Mouse (Mus musculus) hindbrain, embryonic 11.5 days (tissue): ENCODE results near the gene Mpp2. TPM values are rescaled to one million over a fixed set of nuclear protein-coding genes. Genes with fewer than 3 reads are reported as not detected.

Experiments used
- ATAC-seq: fragments of 200-750 bp; cut with Nextera tagmentation; 2 replicates; pipeline ENCODE4 v1.8.0; 2017; ENCODE audit warnings: mild to moderate bottlenecking, moderate TSS enrichment, moderate library complexity; ENCODE audit not compliant: low FRiP score
- DNase-seq: peaks from one replicate; pipeline ENCODE4 v3.0.0-alpha.2; 2015; ENCODE audit warnings: low spot score
- H3K27ac ChIP-seq: fragments of 300-500 bp; sonication (generic); 2 replicates; pipeline ENCODE4 v1.5.1; 2014; ENCODE audit warnings: mild to moderate bottlenecking, low read depth, low read length
- H3K27me3 ChIP-seq: fragments of 300-500 bp; sonication (generic); 2 replicates; pipeline ENCODE4 v1.6.1; 2014; ENCODE audit warnings: mild to moderate bottlenecking, low read length, moderate library complexity, mixed read lengths; ENCODE audit not compliant: control insufficient read depth, insufficient read depth
- H3K36me3 ChIP-seq: fragments of 300-500 bp; sonication (generic); 2 replicates; pipeline ENCODE4 v1.6.1; 2014; ENCODE audit warnings: mild to moderate bottlenecking, low read length, moderate library complexity, mixed read lengths; ENCODE audit not compliant: control insufficient read depth, insufficient read depth
- H3K4me1 ChIP-seq: fragments of 300-500 bp; sonication (generic); replicated peaks from 2 replicates; pipeline ENCODE4 v1.6.1; 2014; ENCODE audit warnings: low read length, mixed read lengths; ENCODE audit not compliant: control insufficient read depth, insufficient read depth
- H3K4me2 ChIP-seq: fragments of 300-500 bp; sonication (generic); replicated peaks from 2 replicates; pipeline ENCODE4 v1.6.1; 2014; ENCODE audit warnings: mild to moderate bottlenecking, low read depth, low read length
- H3K4me3 ChIP-seq: fragments of 300-500 bp; sonication (generic); 2 replicates; pipeline ENCODE4 v1.5.1; 2014; ENCODE audit warnings: low read depth, low read length
- H3K9ac ChIP-seq: fragments of 300-500 bp; sonication (generic); 2 replicates; pipeline ENCODE4 v1.6.1; 2014; ENCODE audit warnings: low read depth, low read length
- H3K9me3 ChIP-seq: fragments of 300-500 bp; sonication (generic); 2 replicates; pipeline ENCODE4 v1.6.1; 2016; ENCODE audit warnings: low read length; ENCODE audit not compliant: control insufficient read depth
- WGBS: fragments of 180-500 bp; shearing (Covaris S2); extraction: QIAGEN DNeasy Blood & Tissue Kit; methylation state at CpG from one replicate; pipeline ENCODE4 v1.1.7; 2014; 5-methylcytosine and 5-hydroxymethylcytosine counted together
- polyA plus RNA-seq: library from polyadenylated mRNA; unstranded; fragments of >200 nt; fragmentation: Nextera tagmentation; extraction: Ambion mirVana; gene quantifications from 2 replicates; pipeline ENCODE4 v1.2.1, GENCODE M21; 2014

The Mpp2 gene
- polyA plus RNA-seq, 1 experiment from 2014 or later: 11.7 TPM

DNA sequence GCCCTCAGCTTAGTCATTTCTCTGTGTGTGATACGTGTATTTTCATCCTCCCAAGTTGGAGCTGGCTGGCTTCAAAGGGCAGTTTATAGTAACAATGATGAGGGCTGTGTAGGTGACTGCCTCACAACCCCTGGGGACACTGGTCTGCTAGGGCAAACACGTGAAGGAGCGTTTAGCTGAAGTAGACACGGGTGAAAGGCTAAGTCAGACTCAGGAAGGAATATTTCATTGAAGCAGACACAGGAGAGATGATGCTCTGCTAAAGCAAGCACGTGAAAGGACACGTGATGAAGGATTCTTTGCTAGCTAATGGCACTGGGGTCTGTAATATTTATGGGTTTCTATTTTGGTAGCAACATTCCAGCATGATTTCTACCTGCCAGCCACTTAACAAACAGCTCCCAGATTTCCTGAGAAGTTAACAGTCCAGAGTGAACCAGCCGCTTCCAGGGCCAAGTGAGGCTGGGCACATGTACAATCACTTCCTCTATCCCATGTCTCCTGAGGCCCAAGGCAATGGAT is 43.6 kb downstream of the Mpp2 start:
- Histone ChIP-seq H3K4me2 (no peak overlapping the region), H3K27me3 (no peaks in the 10 kb centered on the region), H3K4me3 (no peak overlapping the region), H3K36me3 (no peaks in the 10 kb centered on the region), H3K4me1 (no peaks in the 10 kb centered on the region), H3K9me3 (no peaks in the 10 kb centered on the region), H3K9ac (no peak overlapping the region), H3K27ac (no peak overlapping the region)
- 86% methylated on average over 7 of the region's 7 CpGs for WGBS
- ATAC-seq (no peak), DNase-seq (no peak)

- no peak for ATAC-seq
- no peak overlapping the region for H3K27ac ChIP-seq
- H3K4me1 ChIP-seq: no peaks in the 10 kb centered on the region
- DNase-seq: no peak
- H3K36me3 ChIP-seq: no peaks in the 10 kb centered on the region
- no peaks in the 10 kb centered on the region for H3K27me3 ChIP-seq
- no peak overlapping the region for H3K9ac ChIP-seq
- H3K9me3 ChIP-seq: no peaks in the 10 kb centered on the region
- no peak overlapping the region for H3K4me2 ChIP-seq
- H3K4me3 ChIP-seq: no peak overlapping the region
- 86% methylated on average over 6 of the region's 6 CpGs for WGBS
Measured at GRCm38 (mm10) chr11:102043381-102043780, 44.9 kb downstream of the Mpp2 start.

DNA sequence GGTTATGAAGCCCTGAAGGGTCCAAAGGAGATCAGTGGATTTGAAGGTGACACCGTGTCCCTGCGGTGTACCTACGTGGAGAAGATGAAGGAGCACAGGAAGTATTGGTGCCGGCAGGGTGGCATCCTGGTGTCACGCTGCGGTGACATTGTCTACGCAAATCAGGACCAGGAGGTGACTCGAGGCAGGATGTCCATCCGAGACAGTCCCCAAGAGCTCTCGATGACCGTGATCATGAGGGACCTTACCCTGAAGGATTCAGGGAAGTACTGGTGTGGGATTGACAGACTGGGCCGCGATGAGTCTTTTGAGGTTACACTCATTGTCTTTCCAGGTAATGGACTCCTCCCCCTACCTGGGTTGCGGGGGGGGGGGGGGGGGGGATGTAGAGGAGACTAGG is 45.3 kb downstream of the Mpp2 start:
- 93% methylated on average over 13 of the region's 14 CpGs for WGBS
- DNase-seq: no peak
- Histone ChIP-seq H3K4me2 (no peak overlapping the region), H3K4me3 (no peak overlapping the region), H3K4me1 (no peaks in the 10 kb centered on the region), H3K36me3 (no peaks in the 10 kb centered on the region), H3K9ac (no peak overlapping the region), H3K9me3 (no peaks in the 10 kb centered on the region), H3K27me3 (no peaks in the 10 kb centered on the region), H3K27ac (no peak overlapping the region)
- ATAC-seq: no peak

- H3K4me2 ChIP-seq: no peak within 1 kb of the TSS
- 57% methylated on average over 5 of the region's 5 CpGs for WGBS
- H3K27me3 ChIP-seq: no peaks in the 10 kb centered on the region
- no peak for DNase-seq
- H3K4me1 ChIP-seq: no peaks in the 10 kb centered on the region
- H3K4me3 ChIP-seq: no peak within 1 kb of the TSS
- no peaks in the 10 kb centered on the region for H3K36me3 ChIP-seq
- no peak within 1 kb of the TSS for H3K9ac ChIP-seq
- ATAC-seq: no peak
- no peaks in the 10 kb centered on the region for H3K9me3 ChIP-seq
- H3K27ac ChIP-seq: no peak within 1 kb of the TSS
Measured at GRCm38 (mm10) chr11:102041350-102041949, 46.9 kb downstream of the Mpp2 start, which contains the start of gene Cd300lg. TSS of gene Cd300lg (plus strand) at chr11:102041509.

GRCm38 (mm10) chr11:102040646-102041045 is 47.7 kb downstream of the Mpp2 start:
- DNase-seq: peak; percentile 23
- ATAC-seq: no peak
- WGBS: 65% methylated on average over 4 of the region's 4 CpGs

GRCm38 (mm10) chr11:102040138-102040524 is 48.2 kb downstream of the Mpp2 start:
- Histone ChIP-seq H3K4me3 (no peak overlapping the region), H3K9ac (no peak overlapping the region), H3K4me1 (no peaks in the 10 kb centered on the region), H3K9me3 (no peaks in the 10 kb centered on the region), H3K36me3 (no peaks in the 10 kb centered on the region), H3K4me2 (no peak overlapping the region), H3K27me3 (no peaks in the 10 kb centered on the region), H3K27ac (no peak overlapping the region)
- peak; percentile 86 for ATAC-seq
- DNase-seq: peak; percentile 96
- WGBS: under 1% methylated on average over 9 of the region's 9 CpGs

More at GRCm38 (mm10) chr11:102040646-102041045, 47.7 kb downstream of the Mpp2 start:
- H3K9ac ChIP-seq: no peak overlapping the region
- no peaks in the 10 kb centered on the region for H3K4me1 ChIP-seq
- H3K4me2 ChIP-seq: no peak overlapping the region
- H3K36me3 ChIP-seq: no peaks in the 10 kb centered on the region
- H3K4me3 ChIP-seq: no peak overlapping the region
- H3K27me3 ChIP-seq: no peaks in the 10 kb centered on the region
- H3K27ac ChIP-seq: no peak overlapping the region
- no peaks in the 10 kb centered on the region for H3K9me3 ChIP-seq

DNA sequence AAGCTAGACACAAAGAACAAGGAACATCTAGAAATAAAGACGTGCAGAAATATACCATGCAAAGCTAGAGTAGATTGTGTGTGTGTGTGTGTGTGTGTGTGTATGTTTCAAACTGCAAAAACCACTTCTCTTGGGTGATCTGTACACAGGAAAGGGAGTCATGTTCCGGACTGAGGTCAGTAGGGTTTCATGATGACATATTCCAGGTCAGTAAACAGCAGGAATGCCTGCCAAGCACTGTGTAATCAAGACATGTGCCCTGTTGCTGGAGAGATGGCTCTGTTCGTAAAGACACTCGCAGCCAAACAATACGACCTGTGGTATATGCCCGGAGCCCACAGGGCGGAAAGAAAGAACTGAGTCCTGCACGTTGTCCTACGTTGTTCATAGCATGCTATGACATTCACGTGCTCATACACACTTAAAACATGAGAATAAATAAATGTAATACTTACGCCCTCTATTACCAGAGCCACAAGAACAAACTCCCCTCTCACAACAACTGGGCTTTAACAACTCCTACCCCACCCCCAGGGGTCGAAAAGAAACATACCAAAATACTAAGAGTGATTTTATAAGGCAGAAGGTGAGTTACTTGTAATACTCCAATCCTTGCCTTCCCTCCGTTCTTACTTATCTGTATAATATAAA is 48.7 kb downstream of the Mpp2 start:
- Histone ChIP-seq H3K27ac (no peak overlapping the region), H3K4me3 (no peak overlapping the region), H3K4me1 (no peaks in the 10 kb centered on the region), H3K9ac (no peak overlapping the region), H3K9me3 (no peaks in the 10 kb centered on the region), H3K4me2 (no peak overlapping the region), H3K27me3 (no peaks in the 10 kb centered on the region), H3K36me3 (no peaks in the 10 kb centered on the region)
- WGBS: 54% methylated on average over 13 of the region's 13 CpGs
- ATAC-seq: 0 out of 2 replicates have a peak, but pooled peaks have one; percentile 12
- no peak for DNase-seq

DNA sequence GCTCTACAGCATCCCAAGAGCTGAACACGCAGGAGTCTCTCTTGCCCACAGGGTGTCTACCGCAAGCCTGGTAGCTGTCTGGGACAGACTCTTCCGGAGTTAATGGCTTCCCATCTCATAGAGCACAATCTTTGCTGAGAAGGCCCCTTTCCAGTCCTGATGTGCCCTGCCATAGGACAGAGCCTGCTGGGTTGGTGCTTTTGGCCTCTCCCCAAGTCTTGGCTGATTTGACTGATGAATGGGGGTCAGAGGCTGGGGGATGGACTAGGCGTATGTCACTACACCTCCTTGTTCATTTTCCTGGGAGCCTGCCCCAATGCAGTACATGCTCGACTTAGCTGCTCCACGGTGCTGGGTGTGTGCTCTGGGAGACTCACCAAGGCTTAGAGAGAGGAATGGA is 50.5 kb downstream of the Mpp2 start:
- H3K4me3 ChIP-seq: no peak overlapping the region
- no peak overlapping the region for H3K27ac ChIP-seq
- no peak for DNase-seq
- no peak overlapping the region for H3K4me2 ChIP-seq
- H3K9ac ChIP-seq: no peak overlapping the region
- 75% methylated on average over 6 of the region's 6 CpGs for WGBS
- no peaks in the 10 kb centered on the region for H3K27me3 ChIP-seq
- no peak for ATAC-seq
- no peaks in the 10 kb centered on the region for H3K36me3 ChIP-seq
- no peaks in the 10 kb centered on the region for H3K4me1 ChIP-seq
- H3K9me3 ChIP-seq: no peaks in the 10 kb centered on the region

- H3K27ac ChIP-seq: no peak overlapping the region
- no peaks in the 10 kb centered on the region for H3K36me3 ChIP-seq
- ATAC-seq (no peak), DNase-seq (no peak)
- H3K4me1 ChIP-seq: no peaks in the 10 kb centered on the region
- H3K4me2 ChIP-seq: no peak overlapping the region
- H3K4me3 ChIP-seq: no peak overlapping the region
- no peak overlapping the region for H3K9ac ChIP-seq
- no peaks in the 10 kb centered on the region for H3K27me3 ChIP-seq
- WGBS: 87% methylated on average over 7 of the region's 7 CpGs
- no peaks in the 10 kb centered on the region for H3K9me3 ChIP-seq
Measured at GRCm38 (mm10) chr11:102036336-102036735, 52.0 kb downstream of the Mpp2 start.
